Mouse (Mus musculus): ENCODE results near the gene Ralgds. TPM values are rescaled to one million over a fixed set of nuclear protein-coding genes. Genes with fewer than 3 reads are reported as not detected.

Gene Ralgds
- total and polyA plus RNA-seq, 2 experiments from 2014 or later: 76.8 to 266 TPM

GRCm38 (mm10) chr2:28536766-28537633 is 24.1 kb downstream of the Ralgds start:
- ATAC-seq (no peak), DNase-seq (ENCODE audit: low spot score) (no peak)
- no peak overlapping the region for H3K4me3 ChIP-seq (ENCODE audit: low read length)
- no peaks in the 10 kb centered on the region for H3K27me3 ChIP-seq (ENCODE audit: insufficient read depth, low read length)
- no peak for TF ChIP-seq CTCF (IDR thresholded peaks at IDR 0.05; ENCODE audit: low read depth)
- no peak overlapping the region for H3K9ac ChIP-seq (replicated peaks; ENCODE audit: low read length)
- H3K4me2 ChIP-seq (ENCODE audit: low read depth, low read length): 0 out of 2 replicates have a peak overlapping the region, but pooled peaks have one; percentile 13
- H3K9me3 ChIP-seq (ENCODE audit: low read length): no peaks in the 10 kb centered on the region
- WGBS: 52% methylated on average over 11 of the region's 11 CpGs
- H3K4me1 ChIP-seq (ENCODE audit: insufficient read depth, low read length): peaks cover 70% of the 10 kb centered on the region
- H3K36me3 ChIP-seq (ENCODE audit: insufficient read depth, low read length): peaks cover under 1% of the 10 kb centered on the region
- H3K27ac ChIP-seq: peak overlapping the region; percentile 86

DNA sequence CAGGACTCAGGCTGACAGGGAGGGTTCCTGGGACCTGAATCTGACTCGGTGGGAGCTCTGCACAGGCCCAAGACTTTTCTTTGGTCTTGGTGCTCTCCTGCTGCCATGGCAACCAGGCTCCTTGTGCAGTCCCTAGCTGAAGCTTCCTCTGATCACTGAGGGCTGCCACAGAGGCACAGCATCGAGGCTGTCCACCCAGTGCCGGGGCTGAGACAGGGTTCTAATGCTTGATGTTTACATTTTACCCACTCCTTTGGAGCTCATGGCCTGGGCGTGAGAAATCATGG is 24.7 kb downstream of the Ralgds start:
- Histone ChIP-seq H3K27ac (peak overlapping the region; percentile 86), H3K9me3 (ENCODE audit: low read length) (no peaks in the 10 kb centered on the region), H3K27me3 (ENCODE audit: insufficient read depth, low read length) (no peaks in the 10 kb centered on the region), H3K4me3 (ENCODE audit: low read length) (no peak overlapping the region), H3K4me2 (ENCODE audit: low read depth, low read length) (0 out of 2 replicates have a peak overlapping the region, but pooled peaks have one; percentile 13), H3K9ac (replicated peaks; ENCODE audit: low read length) (peak overlapping the region; percentile 24; the same call in 1 of the 2 replicates), H3K36me3 (ENCODE audit: insufficient read depth, low read length) (peaks cover 6% of the 10 kb centered on the region), H3K4me1 (ENCODE audit: insufficient read depth, low read length) (peaks cover 65% of the 10 kb centered on the region)
- 20% methylated on average over 4 of the region's 4 CpGs for WGBS
- TF ChIP-seq CTCF (IDR thresholded peaks at IDR 0.05; ENCODE audit: low read depth): no peak
- peak; percentile 53 for DNase-seq (ENCODE audit: low spot score)
- no peak for ATAC-seq

GRCm38 (mm10) chr2:28537995-28538816 is 25.3 kb downstream of the Ralgds start:
- no peaks in the 10 kb centered on the region for H3K9me3 ChIP-seq (ENCODE audit: low read length)
- peaks cover 11% of the 10 kb centered on the region for H3K36me3 ChIP-seq (ENCODE audit: insufficient read depth, low read length)
- no peak overlapping the region for H3K4me3 ChIP-seq (ENCODE audit: low read length)
- no peak for TF ChIP-seq CTCF (IDR thresholded peaks at IDR 0.05; ENCODE audit: low read depth)
- H3K4me2 ChIP-seq (ENCODE audit: low read depth, low read length): 0 out of 2 replicates have a peak overlapping the region, but pooled peaks have one; percentile 23
- ATAC-seq: no peak
- H3K27ac ChIP-seq: peak overlapping the region; percentile 86
- H3K4me1 ChIP-seq (ENCODE audit: insufficient read depth, low read length): peaks cover 61% of the 10 kb centered on the region
- H3K27me3 ChIP-seq (ENCODE audit: insufficient read depth, low read length): no peaks in the 10 kb centered on the region
- 46% methylated on average over 8 of the region's 8 CpGs for WGBS
- peak overlapping the region; percentile 33; the same call in 1 of the 2 replicates for H3K9ac ChIP-seq (replicated peaks; ENCODE audit: low read length)
- no peak for DNase-seq (ENCODE audit: low spot score)

DNA sequence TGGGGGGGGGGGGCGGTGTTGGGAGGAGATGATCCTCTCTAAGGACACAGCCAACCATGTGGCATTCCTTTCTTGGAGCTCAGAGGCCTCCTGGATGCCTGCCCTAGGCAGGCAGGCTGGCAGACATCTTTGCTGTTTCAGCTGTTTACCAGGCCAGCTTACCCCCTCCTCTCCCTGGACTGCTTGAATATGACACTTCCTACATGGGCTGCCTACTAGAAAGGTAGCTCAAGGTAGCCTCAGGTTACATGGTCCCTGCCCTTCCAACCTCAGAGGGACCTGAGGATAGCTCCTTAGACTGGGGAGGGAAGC is 25.8 kb downstream of the Ralgds start:
- Histone ChIP-seq H3K4me3 (ENCODE audit: low read length) (no peak overlapping the region), H3K36me3 (ENCODE audit: insufficient read depth, low read length) (peaks cover 17% of the 10 kb centered on the region), H3K4me2 (ENCODE audit: low read depth, low read length) (0 out of 2 replicates have a peak overlapping the region, but pooled peaks have one; percentile 23), H3K9me3 (ENCODE audit: low read length) (no peaks in the 10 kb centered on the region), H3K27me3 (ENCODE audit: insufficient read depth, low read length) (no peaks in the 10 kb centered on the region), H3K9ac (replicated peaks; ENCODE audit: low read length) (peak overlapping the region; percentile 33; the same call in 1 of the 2 replicates), H3K27ac (peak overlapping the region; percentile 86), H3K4me1 (ENCODE audit: insufficient read depth, low read length) (peaks cover 61% of the 10 kb centered on the region)
- TF ChIP-seq CTCF (IDR thresholded peaks at IDR 0.05; ENCODE audit: low read depth): no peak
- WGBS: 14% methylated on average over 1 of the region's 1 CpGs
- ATAC-seq (peak; percentile 21; the same call in 1 of the 2 replicates), DNase-seq (ENCODE audit: low spot score) (peak; percentile 65)

GRCm38 (mm10) chr2:28539206-28539605 is 26.3 kb downstream of the Ralgds start:
- Histone ChIP-seq H3K4me1 (ENCODE audit: insufficient read depth, low read length) (peaks cover 56% of the 10 kb centered on the region), H3K4me2 (ENCODE audit: low read depth, low read length) (0 out of 2 replicates have a peak overlapping the region, but pooled peaks have one; percentile 23), H3K27me3 (ENCODE audit: insufficient read depth, low read length) (no peaks in the 10 kb centered on the region), H3K36me3 (ENCODE audit: insufficient read depth, low read length) (peaks cover 21% of the 10 kb centered on the region), H3K9ac (replicated peaks; ENCODE audit: low read length) (peak overlapping the region; percentile 33; the same call in 1 of the 2 replicates), H3K9me3 (ENCODE audit: low read length) (no peaks in the 10 kb centered on the region), H3K27ac (peak overlapping the region; percentile 86), H3K4me3 (ENCODE audit: low read length) (no peak overlapping the region)
- 18% methylated on average over 7 of the region's 7 CpGs for WGBS
- TF ChIP-seq CTCF (IDR thresholded peaks at IDR 0.05; ENCODE audit: low read depth): no peak
- peak; percentile 80 for DNase-seq (ENCODE audit: low spot score)
- ATAC-seq: peak; percentile 60

- Histone ChIP-seq H3K4me1 (ENCODE audit: insufficient read depth, low read length) (peaks cover 49% of the 10 kb centered on the region), H3K9me3 (ENCODE audit: low read length) (no peaks in the 10 kb centered on the region), H3K27me3 (ENCODE audit: insufficient read depth, low read length) (no peaks in the 10 kb centered on the region), H3K4me3 (ENCODE audit: low read length) (no peak overlapping the region), H3K9ac (replicated peaks; ENCODE audit: low read length) (peak overlapping the region; percentile 6; the same call in 1 of the 2 replicates), H3K4me2 (ENCODE audit: low read depth, low read length) (no peak overlapping the region), H3K36me3 (ENCODE audit: insufficient read depth, low read length) (peaks cover 28% of the 10 kb centered on the region), H3K27ac (peak overlapping the region; percentile 86)
- 53% methylated on average over 2 of the region's 2 CpGs for WGBS
- DNase-seq (ENCODE audit: low spot score) (no peak), ATAC-seq (no peak)
- no peak for TF ChIP-seq CTCF (IDR thresholded peaks at IDR 0.05; ENCODE audit: low read depth)
Measured at GRCm38 (mm10) chr2:28539949-28540348, 27.0 kb downstream of the Ralgds start.

All from hindbrain, postnatal 0 days (tissue).